Mouse (Mus musculus): ENCODE data around the gene Ntpcr. TPM values are rescaled to one million over a fixed set of nuclear protein-coding genes. Genes with fewer than 3 reads are reported as not detected.
A peak's percentile ranks its signal among the peaks of the same experiment; 100 is the strongest.

Gene Ntpcr
- total RNA-seq, 1 experiment, result 21.5 TPM

DNA sequence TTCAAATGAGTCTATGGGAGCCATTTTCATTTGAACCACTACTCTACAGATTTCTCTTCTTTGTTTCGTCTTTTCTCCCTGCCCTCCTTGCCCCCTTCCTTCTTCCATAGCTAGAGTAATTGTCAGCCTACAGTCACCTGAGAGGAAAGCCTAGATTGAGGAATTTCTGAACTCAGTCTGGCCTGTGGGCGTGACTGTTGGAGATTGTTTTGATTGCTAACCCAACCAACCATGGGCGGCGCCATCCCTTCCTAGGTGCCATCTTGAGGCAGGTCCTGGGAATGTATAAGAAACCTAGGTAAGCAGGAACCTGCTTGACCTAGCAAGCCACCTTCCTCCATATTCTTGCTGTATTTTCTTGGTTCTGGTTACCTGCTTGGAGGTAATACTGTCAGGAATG, 3.6 kb upstream of the Ntpcr start:
- H3K36me3 ChIP-seq (ENCODE audit: control insufficient read depth, insufficient read depth, low read length, poor library complexity, severe bottlenecking), result no peaks in the 10 kb centered on the region
- H3K27ac ChIP-seq (ENCODE audit: insufficient read depth, low read depth, low read length, poor library complexity, severe bottlenecking), result no peak overlapping the region
- H3K9ac ChIP-seq (ENCODE audit: insufficient read depth, low read depth, low read length, poor library complexity, severe bottlenecking), result no peak overlapping the region
- DNase-seq (ENCODE audit: low read depth, low spot score), result no peak
- H3K9me3 ChIP-seq (ENCODE audit: control insufficient read depth, insufficient read depth, low read depth, low read length), result no peaks in the 10 kb centered on the region
- in situ Hi-C loops (cut with MboI; ENCODE audit: low sequenced_read_pairs in 2 of 2, unreplicated experiment in 2 of 2), result no loop called here
- TF ChIP-seq CHD2 (IDR thresholded peaks at IDR 0.05; ENCODE audit: low read depth, low read length) (no peak), ZC3H11A (IDR thresholded peaks at IDR 0.05; ENCODE audit: borderline replicate concordance, low read depth, low read length) (no peak), ZNF384 (IDR thresholded peaks at IDR 0.05; ENCODE audit: low read depth, low read length) (no peak), HCFC1 (IDR thresholded peaks at IDR 0.05; ENCODE audit: borderline replicate concordance, insufficient read depth, low read length) (no peak), MAFK (IDR thresholded peaks at IDR 0.05; ENCODE audit: insufficient read depth, low read depth, low read length) (no peak)
- no peak overlapping the region for H3K4me3 ChIP-seq (ENCODE audit: insufficient read depth in 1 of 2, low read depth in 1 of 2, low read length in 2 of 2, poor library complexity in 1 of 2, severe bottlenecking in 1 of 2)
- H3K4me1 ChIP-seq (ENCODE audit: control insufficient read depth in 2 of 2, insufficient read depth in 2 of 2, low read length in 2 of 2, poor library complexity in 1 of 2), result peaks cover 0 to 22% of the 10 kb centered on the region in 2 experiments; a peak in 2 of 4 replicates

DNA sequence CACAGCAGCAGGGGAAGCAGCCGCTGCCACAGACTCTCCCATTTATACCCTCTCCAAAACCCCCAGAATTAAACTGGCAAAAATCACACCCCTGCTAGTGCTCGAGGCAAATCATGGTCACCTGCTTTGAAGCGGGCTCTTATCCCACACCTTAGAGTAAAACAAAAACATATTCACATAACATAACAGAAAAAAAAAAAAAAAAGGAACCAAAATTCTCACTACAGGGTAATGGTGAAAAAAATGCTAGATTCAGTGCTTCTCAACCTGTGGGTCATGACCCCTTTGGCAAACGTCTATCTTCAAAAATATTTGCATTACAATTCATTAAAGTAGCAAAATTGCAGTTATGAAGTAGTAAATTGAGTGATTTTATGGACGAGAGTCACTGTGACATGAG, 2.8 kb upstream of the Ntpcr start:
- Histone ChIP-seq H3K27ac (ENCODE audit: insufficient read depth, low read depth, low read length, poor library complexity, severe bottlenecking) (no peak overlapping the region), H3K4me1 (ENCODE audit: control insufficient read depth in 2 of 2, insufficient read depth in 2 of 2, low read length in 2 of 2, poor library complexity in 1 of 2) (peaks cover 0 to 22% of the 10 kb centered on the region in 2 experiments; a peak in 2 of 4 replicates), H3K9ac (ENCODE audit: insufficient read depth, low read depth, low read length, poor library complexity, severe bottlenecking) (no peak overlapping the region), H3K4me3 (ENCODE audit: insufficient read depth in 1 of 2, low read depth in 1 of 2, low read length in 2 of 2, poor library complexity in 1 of 2, severe bottlenecking in 1 of 2) (no peak overlapping the region), H3K9me3 (ENCODE audit: control insufficient read depth, insufficient read depth, low read depth, low read length) (no peaks in the 10 kb centered on the region), H3K36me3 (ENCODE audit: control insufficient read depth, insufficient read depth, low read length, poor library complexity, severe bottlenecking) (no peaks in the 10 kb centered on the region)
- TF ChIP-seq MAFK (IDR thresholded peaks at IDR 0.05; ENCODE audit: insufficient read depth, low read depth, low read length) (no peak), ZNF384 (IDR thresholded peaks at IDR 0.05; ENCODE audit: low read depth, low read length) (no peak), ZC3H11A (IDR thresholded peaks at IDR 0.05; ENCODE audit: borderline replicate concordance, low read depth, low read length) (no peak), HCFC1 (IDR thresholded peaks at IDR 0.05; ENCODE audit: borderline replicate concordance, insufficient read depth, low read length) (no peak), CHD2 (IDR thresholded peaks at IDR 0.05; ENCODE audit: low read depth, low read length) (no peak)
- in situ Hi-C loops (cut with MboI; ENCODE audit: low sequenced_read_pairs in 2 of 2, unreplicated experiment in 2 of 2), result no loop called here
- DNase-seq (ENCODE audit: low read depth, low spot score), result no peak

DNA sequence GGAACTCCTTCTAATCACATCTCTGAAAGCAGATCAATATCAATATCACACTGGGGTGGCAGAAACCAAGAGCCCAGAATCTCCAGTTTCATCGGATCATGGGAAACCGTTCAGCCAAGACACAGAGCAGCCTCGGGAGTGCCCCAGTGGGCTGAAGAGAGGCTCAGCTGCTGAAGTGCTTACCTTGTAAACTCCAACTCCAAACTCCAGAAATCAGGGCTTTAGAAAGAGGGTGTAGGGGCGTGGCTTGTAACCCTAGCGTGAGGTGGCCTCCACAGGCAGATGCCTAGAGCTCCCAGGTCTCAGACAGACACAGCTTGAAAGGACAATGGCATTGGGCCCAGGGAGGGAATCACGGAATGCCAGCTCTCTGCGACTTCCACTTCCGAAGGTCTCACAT, 2.0 kb upstream of the Ntpcr start:
- DNase-seq (ENCODE audit: low read depth, low spot score), result no peak
- Histone ChIP-seq H3K4me1 (ENCODE audit: control insufficient read depth in 2 of 2, insufficient read depth in 2 of 2, low read length in 2 of 2, poor library complexity in 1 of 2) (peaks cover 0 to 22% of the 10 kb centered on the region in 2 experiments; a peak in 2 of 4 replicates), H3K27ac (ENCODE audit: insufficient read depth, low read depth, low read length, poor library complexity, severe bottlenecking) (no peak overlapping the region), H3K9ac (ENCODE audit: insufficient read depth, low read depth, low read length, poor library complexity, severe bottlenecking) (no peak overlapping the region), H3K36me3 (ENCODE audit: control insufficient read depth, insufficient read depth, low read length, poor library complexity, severe bottlenecking) (no peaks in the 10 kb centered on the region), H3K4me3 (ENCODE audit: insufficient read depth in 1 of 2, low read depth in 1 of 2, low read length in 2 of 2, poor library complexity in 1 of 2, severe bottlenecking in 1 of 2) (no peak overlapping the region), H3K9me3 (ENCODE audit: control insufficient read depth, insufficient read depth, low read depth, low read length) (no peaks in the 10 kb centered on the region)
- in situ Hi-C loops (cut with MboI; ENCODE audit: low sequenced_read_pairs in 2 of 2, unreplicated experiment in 2 of 2), result no loop called here
- TF ChIP-seq CHD2 (IDR thresholded peaks at IDR 0.05; ENCODE audit: low read depth, low read length), result no peak
- no peak for TF ChIP-seq MAFK (IDR thresholded peaks at IDR 0.05; ENCODE audit: insufficient read depth, low read depth, low read length)
- no peak for TF ChIP-seq HCFC1 (IDR thresholded peaks at IDR 0.05; ENCODE audit: borderline replicate concordance, insufficient read depth, low read length)
- no peak for TF ChIP-seq ZNF384 (IDR thresholded peaks at IDR 0.05; ENCODE audit: low read depth, low read length)
- no peak for TF ChIP-seq ZC3H11A (IDR thresholded peaks at IDR 0.05; ENCODE audit: borderline replicate concordance, low read depth, low read length)

DNA sequence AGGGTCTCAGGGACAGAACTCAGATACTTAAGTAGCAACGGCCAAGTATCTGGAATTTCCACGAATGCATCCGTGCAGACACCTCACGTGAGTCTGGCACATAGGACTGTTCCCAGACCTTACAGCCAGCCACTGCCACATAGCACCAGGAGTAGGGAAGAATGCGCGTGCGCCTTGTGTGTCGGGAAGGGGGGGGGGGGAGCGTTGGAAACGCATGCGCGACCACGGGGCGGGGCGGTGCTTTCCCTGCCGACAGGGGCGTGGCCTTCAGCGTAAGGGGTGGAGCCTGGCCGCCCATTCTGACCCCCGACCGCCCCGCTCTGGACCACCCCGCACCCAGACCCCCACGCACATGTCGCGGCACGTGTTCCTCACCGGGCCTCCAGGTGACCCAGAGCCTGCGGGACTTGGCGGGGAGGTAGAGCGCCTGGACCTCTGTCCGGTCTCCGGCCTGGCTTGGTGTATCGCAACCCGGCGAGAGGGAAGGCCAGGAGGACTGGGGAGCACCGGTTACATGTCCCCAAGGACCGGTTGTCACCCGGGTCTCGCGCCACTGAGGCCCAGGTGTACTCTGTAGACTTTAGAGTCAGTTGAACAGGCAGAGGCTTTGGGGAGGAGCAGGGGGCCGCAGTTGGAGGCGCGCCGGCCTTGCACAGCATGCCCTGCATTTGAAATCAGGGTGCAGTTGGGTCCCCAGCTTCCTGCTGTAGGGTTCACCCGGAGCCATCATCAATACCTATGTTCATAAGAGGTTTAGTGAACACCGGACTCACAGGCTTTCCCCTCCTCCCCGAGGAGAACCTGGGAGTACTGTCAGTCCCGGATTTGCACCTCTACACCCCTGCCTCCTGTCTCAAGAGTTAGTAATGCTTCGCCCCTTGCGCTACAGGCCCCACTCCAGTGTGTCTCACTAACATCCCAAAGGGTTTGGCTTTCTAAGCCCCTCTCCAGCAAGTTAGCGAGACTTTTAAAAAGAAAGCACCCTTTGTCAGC, 4.5 kb downstream of the Ntpcr start:
- in situ Hi-C loops (cut with MboI; ENCODE audit: low sequenced_read_pairs in 2 of 2, unreplicated experiment in 2 of 2), result no loop called here
- Histone ChIP-seq H3K9me3 (ENCODE audit: control insufficient read depth, insufficient read depth, low read depth, low read length) (no peaks in the 10 kb centered on the region), H3K9ac (ENCODE audit: insufficient read depth, low read depth, low read length, poor library complexity, severe bottlenecking) (peak overlapping the region; percentile 83), H3K4me1 (ENCODE audit: control insufficient read depth in 2 of 2, insufficient read depth in 2 of 2, low read length in 2 of 2, poor library complexity in 1 of 2) (peaks cover 0 to 12% of the 10 kb centered on the region in 2 experiments; a peak in 2 of 4 replicates), H3K36me3 (ENCODE audit: control insufficient read depth, insufficient read depth, low read length, poor library complexity, severe bottlenecking) (no peaks in the 10 kb centered on the region), H3K4me3 (ENCODE audit: insufficient read depth in 1 of 2, low read depth in 1 of 2, low read length in 2 of 2, poor library complexity in 1 of 2, severe bottlenecking in 1 of 2) (peak overlapping the region; percentile 82 to 86), H3K27ac (ENCODE audit: insufficient read depth, low read depth, low read length, poor library complexity, severe bottlenecking) (no peak overlapping the region)
- peak; percentile 68 for DNase-seq (ENCODE audit: low read depth, low spot score)
- TF ChIP-seq CHD2 (IDR thresholded peaks at IDR 0.05; ENCODE audit: low read depth, low read length) (no peak), ZC3H11A (IDR thresholded peaks at IDR 0.05; ENCODE audit: borderline replicate concordance, low read depth, low read length) (no peak), HCFC1 (IDR thresholded peaks at IDR 0.05; ENCODE audit: borderline replicate concordance, insufficient read depth, low read length) (no peak), MAFK (IDR thresholded peaks at IDR 0.05; ENCODE audit: insufficient read depth, low read depth, low read length) (no peak), ZNF384 (IDR thresholded peaks at IDR 0.05; ENCODE audit: low read depth, low read length) (no peak)
